Mouse (Mus musculus) limb, embryonic 11.5 days (tissue): ENCODE results near the gene Nt5c3b. TPM values are rescaled to one million over a fixed set of nuclear protein-coding genes. Genes with fewer than 3 reads are reported as not detected.

Experiments
- ATAC-seq: fragments of 200-750 bp; cut with Nextera tagmentation; 2 replicates; pipeline ENCODE4 v1.8.0; 2017; ENCODE audit warnings: low read depth; ENCODE audit not compliant: insufficient number of reproducible peaks, low FRiP score, low TSS enrichment
- DNase-seq: peaks from one replicate; pipeline ENCODE4 v3.0.0-alpha.2; 2015; ENCODE audit warnings: low spot score
- H3K27ac ChIP-seq: fragments of 300-500 bp; sonication (generic); replicated peaks from 2 replicates; pipeline ENCODE4 v1.5.1; 2014; ENCODE audit warnings: low read depth, mild to moderate bottlenecking, low read length
- H3K27me3 ChIP-seq: fragments of 300-500 bp; sonication (generic); 2 replicates; pipeline ENCODE4 v1.6.1; 2014; ENCODE audit warnings: mild to moderate bottlenecking, low read length, mixed read lengths; ENCODE audit not compliant: control insufficient read depth, insufficient read depth
- H3K36me3 ChIP-seq: fragments of 300-500 bp; sonication (generic); 2 replicates; pipeline ENCODE4 v1.6.1; 2014; ENCODE audit warnings: mild to moderate bottlenecking, low read length, moderate library complexity, mixed read lengths; ENCODE audit not compliant: control insufficient read depth, insufficient read depth
- H3K4me1 ChIP-seq: fragments of 300-500 bp; sonication (generic); 2 replicates; pipeline ENCODE4 v1.6.1; 2014; ENCODE audit warnings: low read length, mixed read lengths; ENCODE audit not compliant: control insufficient read depth, insufficient read depth
- H3K4me2 ChIP-seq: fragments of 300-500 bp; sonication (generic); 2 replicates; pipeline ENCODE4 v1.6.1; 2014; ENCODE audit warnings: low read depth, mild to moderate bottlenecking, moderate library complexity; ENCODE audit not compliant: severe bottlenecking
- H3K4me3 ChIP-seq: fragments of 300-500 bp; sonication (generic); 2 replicates; pipeline ENCODE4 v1.5.1; 2014; ENCODE audit warnings: low read depth, low read length
- H3K9ac ChIP-seq: fragments of 300-500 bp; sonication (generic); 2 replicates; pipeline ENCODE4 v1.6.1; 2014; ENCODE audit warnings: mild to moderate bottlenecking, low read length
- H3K9me3 ChIP-seq: fragments of 300-500 bp; sonication (generic); 2 replicates; pipeline ENCODE4 v1.6.1; 2016; ENCODE audit warnings: low read length; ENCODE audit not compliant: control insufficient read depth
- WGBS: fragments of 180-500 bp; shearing (Covaris S2); extraction: QIAGEN DNeasy Blood & Tissue Kit; methylation state at CpG from one replicate; pipeline ENCODE4 v1.1.7; 2014; 5-methylcytosine and 5-hydroxymethylcytosine counted together
- polyA plus RNA-seq: library from polyadenylated mRNA; unstranded; fragments of >200 nt; fragmentation: Nextera tagmentation; extraction: Ambion mirVana; gene quantifications from 2 replicates; pipeline ENCODE4 v1.2.1, GENCODE M21; 2014

Nt5c3b gene
- polyA plus RNA-seq, 1 experiment from 2014 or later: 160 TPM

DNA sequence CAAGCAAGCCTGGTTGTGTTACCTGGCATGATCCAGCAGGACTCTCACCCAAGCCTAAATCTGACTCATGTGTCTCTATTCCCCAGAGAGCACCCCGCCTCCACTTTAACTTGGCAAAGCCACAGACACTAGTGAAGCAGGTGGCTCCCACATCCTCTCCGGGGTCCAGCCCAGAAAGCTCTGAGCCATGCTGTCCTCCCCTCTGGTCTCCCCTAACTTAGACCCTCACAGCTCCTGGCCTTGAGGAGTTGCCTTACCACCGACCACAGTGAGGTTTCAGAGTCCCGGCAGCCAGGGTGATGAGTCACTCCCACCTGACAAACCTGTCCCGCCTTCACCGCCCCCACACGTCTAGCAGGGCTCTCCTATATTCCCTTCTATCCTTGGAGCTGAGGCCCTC is 47.9 kb downstream of the Nt5c3b start:
- Histone ChIP-seq H3K9ac (no peak overlapping the region), H3K9me3 (no peaks in the 10 kb centered on the region), H3K27me3 (no peaks in the 10 kb centered on the region), H3K4me2 (no peak overlapping the region), H3K27ac (no peak overlapping the region), H3K36me3 (no peaks in the 10 kb centered on the region), H3K4me1 (peaks cover 6% of the 10 kb centered on the region; the same call in 1 of the 2 replicates), H3K4me3 (no peak overlapping the region)
- DNase-seq (no peak), ATAC-seq (no peak)
- WGBS: 71% methylated on average over 7 of the region's 7 CpGs

DNA sequence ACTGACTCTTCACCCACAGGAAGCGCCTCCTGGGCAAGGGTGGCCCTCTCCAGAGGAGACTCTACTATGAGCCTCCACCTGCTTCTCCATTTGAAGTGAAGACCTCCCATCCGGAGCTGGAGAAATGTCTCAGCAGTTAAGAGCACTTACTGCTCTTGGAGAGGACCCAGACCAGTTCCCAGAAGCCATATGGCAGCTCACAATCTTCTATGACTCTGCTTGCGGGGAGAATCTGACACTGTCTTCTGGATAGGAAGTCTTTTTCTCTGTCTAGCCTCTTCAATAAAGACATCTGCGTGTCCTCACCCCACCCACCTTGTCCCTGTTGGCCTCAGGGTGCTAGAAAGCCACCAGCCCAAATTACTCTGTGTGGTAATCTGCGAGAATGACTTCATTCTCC is 48.6 kb downstream of the Nt5c3b start:
- Histone ChIP-seq H3K4me3 (no peak overlapping the region), H3K27me3 (no peaks in the 10 kb centered on the region), H3K27ac (no peak overlapping the region)

DNA sequence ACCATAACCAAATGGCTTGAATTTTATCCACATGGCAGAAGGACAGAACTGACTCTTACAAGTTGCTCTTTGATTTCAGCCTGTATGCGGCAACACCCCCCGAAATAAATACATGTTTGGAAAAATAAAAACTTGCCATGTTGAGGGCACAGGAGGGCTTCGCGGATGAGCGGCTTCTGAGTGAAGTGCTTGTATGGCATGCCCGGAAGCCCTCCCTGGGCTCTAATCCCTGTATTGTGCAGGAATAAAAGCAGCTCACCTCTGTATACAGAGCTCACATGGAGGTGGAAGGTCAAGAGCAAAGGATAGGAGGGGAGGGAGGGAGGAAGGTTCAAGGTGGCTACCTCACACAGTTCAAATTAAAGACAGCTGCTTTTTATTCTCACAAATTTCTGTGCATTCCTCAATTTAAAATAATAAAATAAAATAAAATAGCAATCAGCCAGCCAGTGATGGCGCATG is 49.7 kb downstream of the Nt5c3b start:
- Histone ChIP-seq H3K27me3 (no peaks in the 10 kb centered on the region), H3K4me1 (peaks cover 18% of the 10 kb centered on the region), H3K4me2 (no peak overlapping the region), H3K9ac (no peak overlapping the region), H3K27ac (no peak overlapping the region), H3K9me3 (no peaks in the 10 kb centered on the region), H3K36me3 (no peaks in the 10 kb centered on the region), H3K4me3 (no peak overlapping the region)
- no peak for DNase-seq
- no peak for ATAC-seq
- WGBS: 94% methylated on average over 7 of the region's 7 CpGs

More for the DNA sequence above, 48.6 kb downstream of the Nt5c3b start:
- no peaks in the 10 kb centered on the region for H3K36me3 ChIP-seq
- ATAC-seq: no peak
- H3K4me1 ChIP-seq: peaks cover 13% of the 10 kb centered on the region
- no peaks in the 10 kb centered on the region for H3K9me3 ChIP-seq
- H3K4me2 ChIP-seq: no peak overlapping the region
- H3K9ac ChIP-seq: no peak overlapping the region
- DNase-seq: no peak
- 81% methylated on average over 5 of the region's 5 CpGs for whole genome bisulfite sequencing

DNA sequence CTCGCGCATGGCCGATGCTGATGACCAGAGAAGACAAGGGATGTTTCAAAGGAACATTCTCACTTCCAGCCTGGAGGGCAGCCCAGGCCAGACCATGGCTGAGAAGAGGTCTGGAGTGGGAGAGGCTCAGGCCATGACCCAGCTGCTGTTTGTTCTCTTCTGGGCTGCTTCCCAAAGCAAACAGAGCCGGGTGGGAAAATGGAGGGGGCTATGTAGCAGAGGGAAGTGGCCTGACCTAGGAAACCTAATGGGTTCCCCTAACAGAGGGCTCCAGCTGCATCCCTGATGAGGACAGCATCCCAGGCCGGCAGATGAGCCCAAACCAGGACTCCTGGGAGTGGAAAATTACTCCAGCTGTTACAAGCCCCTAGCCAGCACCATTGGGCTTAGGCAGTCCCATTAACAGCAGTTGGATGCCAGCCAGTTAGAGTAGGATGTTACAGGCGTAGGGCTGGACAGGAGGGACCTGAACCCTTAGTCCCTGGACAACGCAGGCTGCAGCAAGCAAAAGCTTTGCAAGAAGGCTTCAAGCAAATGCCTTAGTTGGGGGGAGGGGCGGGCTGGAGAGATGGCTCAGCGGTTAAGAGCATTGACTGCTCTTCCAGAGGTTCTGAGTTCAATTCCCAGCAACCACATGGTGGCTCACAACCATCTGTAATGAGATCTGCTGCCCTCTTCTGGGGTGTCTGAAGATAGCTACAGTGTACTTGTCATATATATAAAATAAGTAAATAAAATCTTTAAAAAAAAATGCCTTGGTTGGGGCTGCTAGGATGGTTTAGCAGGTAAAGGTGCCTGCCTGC is 50.3 kb downstream of the Nt5c3b start:
- Histone ChIP-seq H3K4me1 (peaks cover 18% of the 10 kb centered on the region), H3K4me2 (no peak overlapping the region), H3K4me3 (no peak overlapping the region), H3K36me3 (no peaks in the 10 kb centered on the region), H3K27ac (no peak overlapping the region), H3K9me3 (no peaks in the 10 kb centered on the region), H3K9ac (no peak overlapping the region; the same call in 1 of the 2 replicates), H3K27me3 (no peaks in the 10 kb centered on the region)
- no peak for DNase-seq
- 81% methylated on average over 9 of the region's 9 CpGs for WGBS
- ATAC-seq: no peak

DNA sequence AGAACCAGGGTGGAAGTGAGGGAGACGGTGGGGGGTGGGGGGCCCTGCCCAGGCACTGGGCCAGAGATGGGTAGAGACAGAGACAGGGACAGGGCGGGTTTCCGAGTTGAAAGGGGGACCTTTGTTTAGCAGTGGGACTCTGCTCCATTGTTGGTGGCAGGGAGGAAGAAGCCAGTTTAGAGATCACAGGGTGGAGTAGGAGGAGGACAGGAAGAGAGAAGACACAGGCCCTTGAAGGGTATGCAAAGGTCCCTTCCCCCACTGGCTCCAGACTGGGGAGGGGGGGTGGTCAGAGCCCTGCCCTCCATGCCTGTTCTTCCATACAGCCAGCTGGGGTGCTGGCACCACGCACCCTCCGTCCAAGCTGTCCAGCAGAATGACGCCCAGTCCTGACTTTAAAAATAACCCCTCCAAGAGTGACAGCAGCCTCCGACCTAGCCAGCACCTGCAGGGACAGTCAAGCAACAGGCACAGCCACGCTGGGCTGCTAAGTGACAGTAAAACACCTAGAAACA is 51.6 kb downstream of the Nt5c3b start:
- no peak overlapping the region for H3K9ac ChIP-seq
- H3K4me3 ChIP-seq: no peak overlapping the region
- ATAC-seq (no peak), DNase-seq (no peak)
- peaks cover 12% of the 10 kb centered on the region for H3K4me1 ChIP-seq
- no peak overlapping the region for H3K27ac ChIP-seq
- no peak overlapping the region for H3K4me2 ChIP-seq
- 47% methylated on average over 8 of the region's 8 CpGs for WGBS
- H3K9me3 ChIP-seq: no peaks in the 10 kb centered on the region
- no peaks in the 10 kb centered on the region; the same call in 1 of the 2 replicates for H3K36me3 ChIP-seq
- H3K27me3 ChIP-seq: no peaks in the 10 kb centered on the region

DNA sequence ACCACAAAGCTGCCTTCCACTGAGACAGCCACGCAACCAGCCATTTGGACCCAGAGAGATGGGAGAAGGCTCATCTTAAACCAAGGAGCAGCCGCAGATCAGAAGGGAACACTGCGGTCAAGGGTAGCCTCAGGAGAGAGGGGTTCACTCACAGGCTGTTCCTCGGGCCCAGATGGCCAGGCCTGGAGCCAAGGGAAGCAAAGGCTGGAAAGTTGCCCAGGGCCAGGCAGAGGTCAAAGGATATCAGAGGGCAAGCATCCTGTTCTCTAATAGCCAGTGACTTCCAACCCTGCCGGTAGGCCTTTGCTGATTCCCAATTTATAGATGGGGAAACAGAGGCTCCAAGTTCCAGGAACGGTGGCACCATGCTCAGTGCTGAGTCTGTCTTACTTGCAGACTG is 53.0 kb downstream of the Nt5c3b start:
- Histone ChIP-seq H3K27ac (no peak overlapping the region), H3K4me1 (peaks cover 12% of the 10 kb centered on the region)
- WGBS: 80% methylated on average over 6 of the region's 6 CpGs

DNA sequence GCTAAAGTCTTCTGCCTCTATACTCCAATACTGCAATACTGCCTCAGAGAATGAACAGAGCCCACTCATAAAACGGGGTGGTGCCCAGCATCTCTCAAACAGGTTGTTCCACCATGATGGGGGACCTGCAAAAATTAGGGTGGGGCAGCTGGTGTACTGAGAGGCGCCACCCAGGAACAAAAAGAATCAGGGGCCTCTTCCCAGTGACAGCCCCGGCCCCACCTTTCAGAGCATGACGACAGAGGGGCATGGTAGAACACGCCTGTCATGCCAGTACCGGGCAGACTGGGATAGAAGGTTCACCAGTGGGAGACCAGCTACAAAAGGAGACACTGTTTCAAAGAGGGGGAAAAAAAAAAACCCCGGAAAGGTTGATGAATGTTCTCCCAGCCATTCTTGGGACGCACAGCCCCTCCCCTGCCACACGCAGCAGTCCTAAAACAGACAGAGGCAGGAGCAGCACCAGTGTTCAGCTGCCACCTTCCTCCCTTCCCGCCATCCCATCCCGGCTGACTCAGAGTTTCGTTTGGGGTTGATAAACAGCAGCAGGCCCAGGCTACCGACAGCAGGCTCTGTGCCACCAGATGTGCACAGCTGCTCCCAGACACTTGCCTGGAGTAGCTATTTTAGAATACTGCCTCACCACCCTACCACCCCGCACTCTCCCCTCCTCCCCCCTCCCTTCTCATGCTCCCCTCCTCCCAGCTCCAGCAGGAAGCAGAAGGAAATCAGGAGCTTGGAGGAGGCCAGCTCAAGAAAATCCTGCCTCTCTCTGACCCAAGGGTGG is 53.8 kb downstream of the Nt5c3b start:
- DNase-seq (peak; percentile 51), ATAC-seq (no peak)
- Histone ChIP-seq H3K4me3 (no peak overlapping the region), H3K9ac (no peak overlapping the region), H3K27ac (peak overlapping the region; percentile 70; the same call in 1 of the 2 replicates), H3K36me3 (no peaks in the 10 kb centered on the region; the same call in 1 of the 2 replicates), H3K27me3 (no peaks in the 10 kb centered on the region), H3K9me3 (no peaks in the 10 kb centered on the region), H3K4me1 (peaks cover 12% of the 10 kb centered on the region), H3K4me2 (peak overlapping the region; percentile 18)
- 43% methylated on average over 14 of the region's 14 CpGs for WGBS

More for the DNA sequence above, 53.0 kb downstream of the Nt5c3b start:
- Histone ChIP-seq H3K4me3 (no peak overlapping the region), H3K27me3 (no peaks in the 10 kb centered on the region), H3K4me2 (no peak overlapping the region), H3K9me3 (no peaks in the 10 kb centered on the region), H3K36me3 (no peaks in the 10 kb centered on the region; the same call in 1 of the 2 replicates), H3K9ac (no peak overlapping the region)
- DNase-seq (no peak), ATAC-seq (no peak)

DNA sequence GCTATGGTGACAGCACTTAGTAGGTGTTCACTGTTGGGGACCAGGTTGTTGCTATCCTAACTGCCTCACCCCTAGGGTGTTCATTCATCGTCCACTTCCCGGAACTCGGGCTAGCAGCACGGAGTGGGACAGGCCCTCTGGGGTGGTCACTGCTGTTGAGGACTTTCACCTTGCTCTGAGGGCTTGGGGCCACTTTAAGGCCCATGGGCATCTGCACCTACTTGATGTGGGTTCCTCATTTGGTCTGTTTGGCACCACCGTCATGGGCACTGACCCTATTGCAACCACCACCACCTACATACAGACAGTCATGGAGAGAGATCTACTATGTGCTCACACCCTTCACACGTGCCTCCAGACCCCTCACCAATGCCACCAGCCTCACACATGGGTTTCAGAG is 54.5 kb downstream of the Nt5c3b start:
- DNase-seq (no peak), ATAC-seq (no peak)
- H3K4me1 ChIP-seq: peaks cover 12% of the 10 kb centered on the region
- no peak overlapping the region for H3K4me3 ChIP-seq
- no peaks in the 10 kb centered on the region for H3K9me3 ChIP-seq
- H3K27ac ChIP-seq: no peak overlapping the region
- 83% methylated on average over 6 of the region's 6 CpGs for WGBS
- H3K36me3 ChIP-seq: no peaks in the 10 kb centered on the region; the same call in 1 of the 2 replicates
- no peak overlapping the region for H3K4me2 ChIP-seq
- H3K9ac ChIP-seq: no peak overlapping the region
- H3K27me3 ChIP-seq: no peaks in the 10 kb centered on the region
